Mouse (Mus musculus) left cerebral cortex, postnatal 25 days (tissue): Measurements from ENCODE around the gene Pex3. TPM values are rescaled to one million over a fixed set of nuclear protein-coding genes. Genes with fewer than 3 reads are reported as not detected.

ENCODE experiments used
- total RNA-seq, 2 experiments: library from RNA; stranded (reverse); gene quantifications; 2 replicates each; pipeline ENCODE4 v1.2.3; 2021

Pex3 gene
- total RNA-seq, 2 experiments from 2014 or later, result 24.3 to 27.7 TPM

Other genes starting within 250 kb of the Pex3 start
- 10 to 100 TPM; 24.5 to 27.1 TPM for gene Phactr2, start 78.7 kb downstream of the Pex3 start, total RNA-seq
- gene Fuca2, start 53.6 kb downstream of the Pex3 start, total RNA-seq, result 10 to 100 TPM; 41.8 to 43.4 TPM
- 1 to 10 TPM; 7.6 to 8.9 TPM for gene Adat2, start 248 bp downstream of the Pex3 start, total RNA-seq